Mouse (Mus musculus) cerebellum, adult 2 months (tissue): ENCODE measurements around the gene Nid1.

Experiments used
- CTCF ChIP-seq: fragments of 200-500 bp; IDR thresholded peaks from 2 replicates; pipeline ENCODE4 v1.5.1; 2011; ENCODE audit warnings: low read depth, mild to moderate bottlenecking, control low read depth, low read length, moderate library complexity, borderline replicate concordance; ENCODE audit not compliant: insufficient read depth
- POLR2A ChIP-seq: fragments of 200-500 bp; IDR thresholded peaks from 2 replicates; pipeline ENCODE4 v1.6.1; 2011; ENCODE audit warnings: low read length, control low read depth, borderline replicate concordance; ENCODE audit not compliant: insufficient read depth

DNA sequence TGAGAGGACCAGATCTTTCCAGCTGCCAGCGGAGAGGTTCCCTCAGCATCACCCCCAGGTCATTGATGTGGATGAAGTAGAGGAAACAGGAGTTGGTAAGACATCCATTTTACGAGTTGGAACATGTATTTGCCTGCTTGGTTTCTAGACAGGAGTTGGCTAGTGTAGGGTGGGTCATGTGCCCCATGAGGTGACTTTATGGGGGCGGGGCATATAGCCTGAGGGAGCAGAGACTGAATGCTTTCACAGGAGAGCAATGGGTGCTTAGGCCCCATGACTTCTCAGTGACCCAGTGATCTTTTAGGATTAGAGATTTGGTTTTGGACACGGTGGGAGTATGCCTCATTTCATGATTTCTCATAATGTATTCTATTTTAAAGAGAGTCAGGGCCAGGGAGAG lies 31.2 kb downstream of the Nid1 start:
- TF ChIP-seq CTCF: no peak
- TF ChIP-seq POLR2A: no peak
